Mouse (Mus musculus) hindbrain, embryonic 16.5 days (tissue): Measurements from ENCODE around the gene Ptprd. TPM values are rescaled to one million over a fixed set of nuclear protein-coding genes. Genes with fewer than 3 reads are reported as not detected.

Experiments
- ATAC-seq: fragments of 200-750 bp; cut with Nextera tagmentation; 2 replicates; pipeline ENCODE4 v1.8.0; 2017; ENCODE audit warnings: moderate TSS enrichment, moderate library complexity
- H3K27ac ChIP-seq: fragments of 300-500 bp; sonication (generic); 2 replicates; pipeline ENCODE4 v1.5.1; 2014; ENCODE audit warnings: low read depth, mild to moderate bottlenecking, control low read depth, low read length, moderate library complexity
- H3K27me3 ChIP-seq: fragments of 300-500 bp; sonication (generic); replicated peaks from 2 replicates; pipeline ENCODE4 v1.6.1; 2014; ENCODE audit warnings: low read length; ENCODE audit not compliant: control insufficient read depth, insufficient read depth
- H3K36me3 ChIP-seq: fragments of 300-500 bp; sonication (generic); 2 replicates; pipeline ENCODE4 v1.6.1; 2014; ENCODE audit warnings: mild to moderate bottlenecking, low read length, moderate library complexity, mixed read lengths; ENCODE audit not compliant: control insufficient read depth, insufficient read depth
- H3K4me1 ChIP-seq: fragments of 300-500 bp; sonication (generic); 2 replicates; pipeline ENCODE4 v1.6.1; 2014; ENCODE audit warnings: low read depth, low read length; ENCODE audit not compliant: control insufficient read depth, insufficient read depth
- H3K4me2 ChIP-seq: fragments of 300-500 bp; sonication (generic); 2 replicates; pipeline ENCODE4 v1.6.1; 2014; ENCODE audit warnings: mild to moderate bottlenecking, low read length, control low read depth, moderate library complexity
- H3K4me3 ChIP-seq: fragments of 300-500 bp; sonication (generic); 2 replicates; pipeline ENCODE4 v1.5.1; 2014; ENCODE audit warnings: mild to moderate bottlenecking, low read length, control low read depth, moderate library complexity
- H3K9ac ChIP-seq: fragments of 300-500 bp; sonication (generic); 2 replicates; pipeline ENCODE4 v1.6.1; 2014; ENCODE audit warnings: low read depth, mild to moderate bottlenecking, control low read depth, low read length, moderate library complexity
- H3K9me3 ChIP-seq: fragments of 300-500 bp; sonication (generic); 2 replicates; pipeline ENCODE4 v1.6.1; 2014; ENCODE audit warnings: mild to moderate bottlenecking, low read length, moderate library complexity; ENCODE audit not compliant: control insufficient read depth
- WGBS: fragments of 180-500 bp; shearing (Covaris S2); extraction: QIAGEN DNeasy Blood & Tissue Kit; methylation state at CpG from one replicate; pipeline ENCODE4 v1.1.7; 2014; 5-methylcytosine and 5-hydroxymethylcytosine counted together
- polyA plus RNA-seq: library from polyadenylated mRNA; unstranded; fragments of >200 nt; fragmentation: Nextera tagmentation; extraction: Ambion mirVana; gene quantifications from 2 replicates; pipeline ENCODE4 v1.2.1, GENCODE M21; 2015

The Ptprd gene
- polyA plus RNA-seq, 1 experiment from 2014 or later = 71.6 TPM

DNA sequence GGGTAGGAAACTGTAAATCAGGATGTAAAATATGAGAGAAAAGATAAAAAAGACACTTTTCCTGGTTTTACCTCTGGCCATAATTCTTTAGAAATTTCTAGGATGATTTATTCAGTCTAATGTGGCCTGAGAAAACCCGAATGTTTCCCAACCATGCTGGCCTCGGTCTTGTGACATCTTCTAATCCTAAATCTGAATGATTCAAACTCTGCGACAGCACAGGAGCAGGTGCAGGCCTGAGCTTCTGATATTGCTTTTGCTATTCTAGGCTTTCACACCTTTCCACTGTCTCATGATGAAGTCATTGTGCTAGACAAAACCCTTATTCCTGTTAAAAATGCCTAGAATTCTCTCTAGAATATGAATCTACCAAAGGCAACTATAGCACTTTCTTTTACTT lies 51.3 kb downstream of the Ptprd start:
- no peak overlapping the region for H3K9ac ChIP-seq
- H3K36me3 ChIP-seq = no peaks in the 10 kb centered on the region
- no peak overlapping the region for H3K4me3 ChIP-seq
- no peak overlapping the region for H3K27ac ChIP-seq
- H3K27me3 ChIP-seq = no peaks in the 10 kb centered on the region
- no peaks in the 10 kb centered on the region for H3K9me3 ChIP-seq
- WGBS = 82% methylated on average over 3 of the region's 3 CpGs
- no peak for ATAC-seq
- H3K4me2 ChIP-seq = no peak overlapping the region
- no peaks in the 10 kb centered on the region for H3K4me1 ChIP-seq

- H3K36me3 ChIP-seq = no peaks in the 10 kb centered on the region
- 20% methylated on average over 1 of the region's 1 CpGs for WGBS
- no peaks in the 10 kb centered on the region for H3K27me3 ChIP-seq
- no peak overlapping the region for H3K4me3 ChIP-seq
- no peak overlapping the region for H3K9ac ChIP-seq
- ATAC-seq = no peak
- H3K4me1 ChIP-seq = no peaks in the 10 kb centered on the region
- no peak overlapping the region for H3K27ac ChIP-seq
- no peaks in the 10 kb centered on the region for H3K9me3 ChIP-seq
- H3K4me2 ChIP-seq = no peak overlapping the region
Measured at GRCm38 (mm10) chr4:78150561-78150960, 61.2 kb downstream of the Ptprd start.

DNA sequence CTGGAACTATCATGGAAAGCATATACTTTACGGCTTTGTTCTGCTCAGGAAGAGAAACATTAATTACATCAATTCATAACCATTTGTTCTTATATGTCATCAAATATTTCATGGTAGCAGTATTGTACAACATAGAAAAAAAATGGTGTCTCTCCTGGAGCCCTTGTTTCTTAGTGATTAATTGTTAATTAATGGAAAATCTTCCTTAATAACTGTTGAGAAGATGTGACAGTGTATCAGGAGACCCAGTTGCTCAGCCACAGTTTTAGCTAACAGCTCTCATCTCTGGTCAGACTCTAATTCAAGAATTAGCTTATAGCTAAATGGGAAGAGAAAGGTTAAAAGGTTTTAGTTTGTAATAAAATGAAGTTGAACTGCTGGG lies 69.0 kb downstream of the Ptprd start:
- H3K4me3 ChIP-seq = no peak overlapping the region
- no peaks in the 10 kb centered on the region for H3K9me3 ChIP-seq
- H3K36me3 ChIP-seq = no peaks in the 10 kb centered on the region
- H3K4me2 ChIP-seq = no peak overlapping the region
- H3K4me1 ChIP-seq = no peaks in the 10 kb centered on the region; the same call in 1 of the 2 replicates
- 43% methylated on average over 1 of the region's 1 CpGs for WGBS
- no peaks in the 10 kb centered on the region for H3K27me3 ChIP-seq
- no peak overlapping the region for H3K27ac ChIP-seq
- peak; percentile 45 for ATAC-seq
- H3K9ac ChIP-seq = no peak overlapping the region

GRCm38 (mm10) chr4:78142088-78142766 lies 69.5 kb downstream of the Ptprd start:
- Histone ChIP-seq H3K4me3 (no peak overlapping the region), H3K36me3 (no peaks in the 10 kb centered on the region), H3K9me3 (no peaks in the 10 kb centered on the region), H3K27me3 (no peaks in the 10 kb centered on the region), H3K4me2 (no peak overlapping the region), H3K4me1 (no peaks in the 10 kb centered on the region; the same call in 1 of the 2 replicates), H3K9ac (no peak overlapping the region), H3K27ac (peak overlapping the region; percentile 39; the same call in 1 of the 2 replicates)
- WGBS = 39% methylated on average over 3 of the region's 3 CpGs
- ATAC-seq = peak; percentile 74

DNA sequence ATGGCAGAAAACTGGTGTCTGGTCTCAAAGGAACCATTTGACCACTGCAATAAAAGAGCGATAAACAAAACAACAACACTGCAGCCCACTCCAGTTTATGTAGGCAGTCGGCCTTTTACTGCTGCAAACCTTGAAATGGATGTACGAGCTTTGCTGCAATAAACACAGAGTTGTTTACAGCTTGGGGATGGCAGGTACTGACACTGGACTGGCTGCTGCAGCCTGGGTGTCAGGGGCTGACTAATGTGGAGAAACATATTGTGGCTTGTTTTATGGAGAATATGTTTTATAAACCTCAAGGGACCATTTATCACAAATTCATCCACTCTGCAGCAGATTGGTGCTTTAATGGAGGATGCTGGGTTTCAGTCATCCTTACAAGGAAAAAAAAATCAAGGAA lies 100.9 kb downstream of the Ptprd start:
- Histone ChIP-seq H3K36me3 (no peaks in the 10 kb centered on the region), H3K9me3 (no peaks in the 10 kb centered on the region), H3K27ac (no peak overlapping the region), H3K4me1 (no peaks in the 10 kb centered on the region), H3K9ac (no peak overlapping the region; the same call in 1 of the 2 replicates), H3K4me2 (no peak overlapping the region), H3K4me3 (no peak overlapping the region), H3K27me3 (no peaks in the 10 kb centered on the region)
- WGBS = 57% methylated on average over 3 of the region's 3 CpGs
- no peak for ATAC-seq

DNA sequence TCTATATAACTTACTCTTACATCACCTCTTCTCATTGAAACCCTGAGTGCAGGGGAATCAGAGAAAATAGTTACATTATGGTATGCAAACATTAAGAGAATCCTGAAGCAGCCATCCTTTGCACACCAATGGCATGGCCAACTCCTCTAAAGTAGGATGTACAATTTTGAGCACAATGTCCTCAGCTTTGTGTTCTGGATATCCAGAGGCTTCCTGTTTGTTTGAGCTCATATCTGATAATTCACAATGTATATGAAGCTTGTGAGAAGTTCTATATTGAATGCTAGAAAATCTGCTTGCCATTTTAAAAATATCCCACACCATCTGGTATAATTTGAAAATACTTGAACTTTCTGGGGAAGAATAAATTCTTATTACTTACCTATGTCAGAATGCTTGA lies 114.2 kb downstream of the Ptprd start:
- Histone ChIP-seq H3K4me1 (no peaks in the 10 kb centered on the region), H3K9me3 (no peaks in the 10 kb centered on the region), H3K27me3 (no peaks in the 10 kb centered on the region), H3K36me3 (no peaks in the 10 kb centered on the region), H3K4me3 (no peak overlapping the region), H3K27ac (no peak overlapping the region), H3K9ac (no peak overlapping the region), H3K4me2 (no peak overlapping the region)
- ATAC-seq = no peak

- ATAC-seq = no peak
- no peak overlapping the region for H3K4me3 ChIP-seq
- no peak overlapping the region for H3K4me2 ChIP-seq
- H3K4me1 ChIP-seq = no peaks in the 10 kb centered on the region
- H3K9ac ChIP-seq = no peak overlapping the region
- no peaks in the 10 kb centered on the region for H3K27me3 ChIP-seq
- no peaks in the 10 kb centered on the region for H3K36me3 ChIP-seq
- H3K27ac ChIP-seq = no peak overlapping the region
- no peaks in the 10 kb centered on the region for H3K9me3 ChIP-seq
Measured at GRCm38 (mm10) chr4:78082744-78083143, 129.0 kb downstream of the Ptprd start.

DNA sequence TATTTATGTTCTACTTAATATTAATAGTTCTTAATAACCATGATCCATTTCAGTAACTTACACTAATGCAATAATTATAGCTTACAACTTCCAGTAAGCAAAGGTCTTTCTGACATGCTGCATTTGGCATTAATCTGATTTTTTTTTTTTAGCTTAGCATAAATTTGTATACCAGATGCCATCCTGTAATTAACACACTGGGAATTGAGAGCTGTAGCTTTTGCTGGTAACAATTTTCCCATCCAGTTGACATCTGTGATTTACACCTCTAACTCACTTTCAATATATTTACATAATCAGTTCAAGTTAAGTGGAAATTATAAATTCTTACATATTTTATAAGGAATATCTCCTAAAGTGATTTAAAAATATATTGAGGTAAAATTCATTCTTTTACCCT lies 134.3 kb downstream of the Ptprd start:
- Histone ChIP-seq H3K27me3 (no peaks in the 10 kb centered on the region), H3K9ac (no peak overlapping the region), H3K4me2 (no peak overlapping the region), H3K4me1 (no peaks in the 10 kb centered on the region), H3K36me3 (no peaks in the 10 kb centered on the region), H3K9me3 (no peaks in the 10 kb centered on the region), H3K4me3 (no peak overlapping the region), H3K27ac (no peak overlapping the region)
- no peak for ATAC-seq

DNA sequence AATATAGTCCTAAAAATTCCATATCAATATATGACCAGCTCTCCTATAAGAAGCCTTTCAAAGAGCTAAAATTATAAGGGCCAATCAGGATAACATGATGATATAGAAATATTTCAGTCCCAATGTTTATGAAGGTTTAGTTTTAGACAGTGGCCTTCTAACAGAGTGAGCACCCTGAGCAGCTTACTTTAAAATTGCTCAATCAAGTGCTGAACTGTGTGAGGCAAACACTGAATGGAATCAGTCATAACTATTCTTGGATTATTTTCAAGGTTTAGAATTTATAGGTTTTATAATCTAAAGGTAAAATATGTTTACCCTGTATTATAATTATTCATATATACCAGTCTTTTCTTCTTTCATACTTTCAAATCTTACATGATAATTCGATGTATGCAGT lies 134.7 kb downstream of the Ptprd start:
- no peak overlapping the region for H3K4me2 ChIP-seq
- no peaks in the 10 kb centered on the region for H3K27me3 ChIP-seq
- no peak for ATAC-seq
- H3K9ac ChIP-seq = no peak overlapping the region
- no peak overlapping the region for H3K4me3 ChIP-seq
- H3K27ac ChIP-seq = no peak overlapping the region
- 84% methylated on average over 1 of the region's 1 CpGs for WGBS
- H3K36me3 ChIP-seq = no peaks in the 10 kb centered on the region
- H3K9me3 ChIP-seq = no peaks in the 10 kb centered on the region
- no peaks in the 10 kb centered on the region for H3K4me1 ChIP-seq

GRCm38 (mm10) chr4:78038401-78038800 lies 173.4 kb downstream of the Ptprd start:
- Histone ChIP-seq H3K9ac (no peak overlapping the region), H3K9me3 (no peaks in the 10 kb centered on the region), H3K27me3 (no peaks in the 10 kb centered on the region), H3K4me1 (no peaks in the 10 kb centered on the region), H3K4me2 (no peak overlapping the region), H3K27ac (no peak overlapping the region), H3K36me3 (no peaks in the 10 kb centered on the region), H3K4me3 (no peak overlapping the region)
- 85% methylated on average over 5 of the region's 5 CpGs for WGBS
- ATAC-seq = no peak
